In the genomic region with DNA sequence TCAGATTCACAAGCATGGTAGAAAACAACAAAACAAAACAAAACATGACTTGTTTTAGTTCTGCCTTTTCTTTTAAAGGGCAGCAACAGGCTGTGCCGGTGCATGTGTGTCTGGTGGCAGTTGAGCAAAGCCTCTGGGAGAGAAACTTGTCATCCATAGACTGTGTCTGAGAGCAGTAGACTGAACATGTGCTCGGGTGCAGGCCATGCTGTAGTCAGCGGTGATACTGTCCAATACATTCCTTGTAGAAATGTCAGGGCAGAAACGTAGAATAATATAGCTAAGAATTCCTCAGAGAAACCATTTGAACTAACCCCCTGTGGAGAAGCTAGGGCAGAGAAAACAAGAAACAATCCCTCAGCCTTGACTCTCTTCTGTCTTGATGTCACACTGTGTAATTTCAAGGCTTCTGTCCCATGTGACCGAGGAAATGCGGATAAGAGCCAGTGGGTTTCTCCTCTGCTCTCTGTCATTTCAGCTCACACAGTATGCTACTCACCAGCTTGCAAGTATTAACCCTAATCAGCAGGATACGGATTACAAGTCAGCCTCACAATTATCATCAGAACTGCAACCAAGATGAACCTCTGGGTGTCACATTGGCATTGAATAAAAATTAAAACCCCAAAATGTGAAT, we compare ENCODE assay signal across 20 mouse cellular contexts. TPM values are rescaled to one million over a fixed set of nuclear protein-coding genes. Genes with fewer than 3 reads are reported as not detected.
DNase-seq lines count a peak whose midpoint lies in the region; ATAC-seq and TF ChIP-seq lines count a peak whose summit lies in the region.
"Had no signal": no experiment of that assay in that cellular context is flagged by ENCODE, and none has a peak within 500 bp of the region (broad histone marks: within the 10 kb centered on the region; RNA-seq: fewer than 3 reads in every experiment).

No protein-coding gene starts in this region.

- H3K9me3 ChIP-seq in embryonic facial prominence, embryonic 11.5 days (replicated peaks; ENCODE audit: control insufficient read depth, low read length), result no peaks in the 10 kb centered on the region
- no peaks in the 10 kb centered on the region for H3K9me3 ChIP-seq in embryonic facial prominence, embryonic 10.5 days
- H3K9me3 ChIP-seq in midbrain, embryonic 12.5 days, result no peaks in the 10 kb centered on the region
- H3K9me3 ChIP-seq in midbrain, embryonic 16.5 days (replicated peaks; ENCODE audit: control insufficient read depth, low read length, poor library complexity, severe bottlenecking), result no peaks in the 10 kb centered on the region
- H3K9me3 ChIP-seq in midbrain, embryonic 14.5 days (ENCODE audit: control insufficient read depth, low read length), result no peaks in the 10 kb centered on the region
- no peaks in the 10 kb centered on the region for H3K9me3 ChIP-seq in midbrain, postnatal 0 days (ENCODE audit: low read length)
- H3K9me3 ChIP-seq in forebrain, postnatal 0 days (ENCODE audit: low read length), result no peaks in the 10 kb centered on the region
- H3K9me3 ChIP-seq: embryonic facial prominence, embryonic 12.5 days; forebrain, embryonic 13.5 days; forebrain, embryonic 15.5 days had no signal

- H3K4me1 ChIP-seq in embryonic facial prominence, embryonic 11.5 days (ENCODE audit: control insufficient read depth, insufficient read depth, low read length), result no peaks in the 10 kb centered on the region
- peaks cover 9% of the 10 kb centered on the region for H3K4me1 ChIP-seq in embryonic facial prominence, embryonic 10.5 days
- peaks cover 5% of the 10 kb centered on the region; the same call in 1 of the 2 replicates for H3K4me1 ChIP-seq in midbrain, embryonic 12.5 days
- peaks cover 6% of the 10 kb centered on the region; the same call in 1 of the 2 replicates for H3K4me1 ChIP-seq in midbrain, embryonic 16.5 days (ENCODE audit: control insufficient read depth, insufficient read depth, low read length)
- no peaks in the 10 kb centered on the region for H3K4me1 ChIP-seq in midbrain, embryonic 14.5 days (ENCODE audit: control insufficient read depth, insufficient read depth, low read length)
- no peaks in the 10 kb centered on the region for H3K4me1 ChIP-seq in midbrain, postnatal 0 days (ENCODE audit: insufficient read depth, low read length)
- no peaks in the 10 kb centered on the region for H3K4me1 ChIP-seq in forebrain, postnatal 0 days (ENCODE audit: insufficient read depth)
- H3K4me1 ChIP-seq: forebrain, embryonic 13.5 days; forebrain, embryonic 15.5 days had no signal

- 56% methylated on average over 7 of the region's 7 CpGs for WGBS in embryonic facial prominence, embryonic 11.5 days
- WGBS in embryonic facial prominence, embryonic 10.5 days, result 65% methylated on average over 7 of the region's 7 CpGs
- whole genome bisulfite sequencing in midbrain, embryonic 12.5 days, result 58% methylated on average over 7 of the region's 7 CpGs
- 38% methylated on average over 7 of the region's 7 CpGs for WGBS in midbrain, embryonic 16.5 days
- 35% methylated on average over 7 of the region's 7 CpGs for WGBS in midbrain, embryonic 14.5 days
- 30% methylated on average over 7 of the region's 7 CpGs for WGBS in midbrain, postnatal 0 days
- 67% methylated on average over 7 of the region's 7 CpGs for WGBS in forebrain, postnatal 0 days

- no peak overlapping the region for H3K9ac ChIP-seq in embryonic facial prominence, embryonic 11.5 days (replicated peaks; ENCODE audit: low read length)
- H3K9ac ChIP-seq in midbrain, embryonic 12.5 days (replicated peaks), result no peak overlapping the region
- H3K9ac ChIP-seq in midbrain, embryonic 16.5 days (ENCODE audit: low read depth, low read length), result no peak overlapping the region
- no peak overlapping the region for H3K9ac ChIP-seq in midbrain, embryonic 14.5 days (replicated peaks; ENCODE audit: low read length)
- H3K9ac ChIP-seq in midbrain, postnatal 0 days (replicated peaks; ENCODE audit: low read length, poor library complexity, severe bottlenecking), result no peak overlapping the region
- no peak overlapping the region for H3K9ac ChIP-seq in forebrain, postnatal 0 days
- H3K9ac ChIP-seq: embryonic facial prominence, embryonic 12.5 days; forebrain, embryonic 13.5 days; forebrain, embryonic 15.5 days had no signal

- H3K27ac ChIP-seq in embryonic facial prominence, embryonic 11.5 days (replicated peaks; ENCODE audit: low read depth, low read length), result no peak overlapping the region
- no peak overlapping the region for H3K27ac ChIP-seq in embryonic facial prominence, embryonic 10.5 days (replicated peaks)
- no peak overlapping the region for H3K27ac ChIP-seq in midbrain, embryonic 12.5 days (replicated peaks)
- no peak overlapping the region for H3K27ac ChIP-seq in midbrain, embryonic 16.5 days (ENCODE audit: low read length)
- H3K27ac ChIP-seq in midbrain, embryonic 14.5 days (replicated peaks; ENCODE audit: low read depth, low read length), result no peak overlapping the region
- no peak overlapping the region for H3K27ac ChIP-seq in midbrain, postnatal 0 days (ENCODE audit: low read depth, low read length)
- H3K27ac ChIP-seq in forebrain, postnatal 0 days (ENCODE audit: low read depth, low read length), result no peak overlapping the region
- H3K27ac ChIP-seq: embryonic facial prominence, embryonic 12.5 days; forebrain, embryonic 13.5 days; forebrain, embryonic 15.5 days had no signal

- no peak overlapping the region for H3K4me3 ChIP-seq in embryonic facial prominence, embryonic 11.5 days (ENCODE audit: low read depth, low read length)
- H3K4me3 ChIP-seq in embryonic facial prominence, embryonic 10.5 days, result no peak overlapping the region
- H3K4me3 ChIP-seq in midbrain, embryonic 12.5 days, result no peak overlapping the region
- no peak overlapping the region for H3K4me3 ChIP-seq in midbrain, embryonic 16.5 days (ENCODE audit: low read depth, low read length)
- no peak overlapping the region for H3K4me3 ChIP-seq in midbrain, embryonic 14.5 days (replicated peaks; ENCODE audit: low read depth, low read length)
- H3K4me3 ChIP-seq in midbrain, postnatal 0 days (ENCODE audit: low read depth, low read length), result no peak overlapping the region
- H3K4me3 ChIP-seq in forebrain, postnatal 0 days (ENCODE audit: low read depth, low read length), result no peak overlapping the region
- H3K4me3 ChIP-seq: embryonic facial prominence, embryonic 12.5 days; forebrain, embryonic 13.5 days; forebrain, embryonic 15.5 days had no signal

- 0 out of 2 replicates have a peak, but pooled peaks have one; percentile 52 for ATAC-seq in embryonic facial prominence, embryonic 11.5 days (replicated peaks; ENCODE audit: insufficient number of reproducible peaks, low FRiP score, low TSS enrichment, low read depth)
- peak; percentile 69 for ATAC-seq in midbrain, embryonic 12.5 days (ENCODE audit: low FRiP score, low read depth)
- no peak for ATAC-seq in midbrain, embryonic 16.5 days
- no peak for ATAC-seq in midbrain, embryonic 14.5 days (ENCODE audit: low FRiP score, low TSS enrichment)
- ATAC-seq in midbrain, postnatal 0 days (ENCODE audit: low FRiP score), result no peak; the same call in 1 of the 2 replicates
- no peak for ATAC-seq in forebrain, postnatal 0 days
- ATAC-seq: forebrain, embryonic 13.5 days; forebrain, embryonic 15.5 days had no signal

- DNase-seq in embryonic facial prominence, embryonic 11.5 days (ENCODE audit: low spot score), result peak; percentile 20
- no peak for DNase-seq in embryonic facial prominence, embryonic 10.5 days (ENCODE audit: low spot score)
- DNase-seq in midbrain, embryonic 14.5 days, result peak; percentile 30
- no peak for DNase-seq in midbrain, postnatal 0 days (ENCODE audit: low spot score)
- DNase-seq in brain, embryonic 14.5 days (ENCODE audit: low read depth), result peak; percentile 25
- no peak for DNase-seq in forebrain, postnatal 0 days
- DNase-seq: adrenal gland, adult 2 months; adrenal gland, postnatal 10 days; adrenal gland, postnatal 25 days; cerebellum, adult 11-12 months; cerebellum, adult 2 months; cerebellum, adult 9-10 months; cerebellum, postnatal 10 days; cerebellum, postnatal 25 days had no signal

- H3K36me3 ChIP-seq in embryonic facial prominence, embryonic 11.5 days (replicated peaks; ENCODE audit: control insufficient read depth, insufficient read depth, low read depth, low read length), result no peaks in the 10 kb centered on the region
- H3K36me3 ChIP-seq in embryonic facial prominence, embryonic 10.5 days (replicated peaks), result no peaks in the 10 kb centered on the region
- H3K36me3 ChIP-seq in midbrain, embryonic 12.5 days, result no peaks in the 10 kb centered on the region
- H3K36me3 ChIP-seq in midbrain, embryonic 16.5 days (ENCODE audit: control insufficient read depth, insufficient read depth, low read length), result no peaks in the 10 kb centered on the region
- H3K36me3 ChIP-seq in midbrain, embryonic 14.5 days (ENCODE audit: control insufficient read depth, insufficient read depth, low read length), result no peaks in the 10 kb centered on the region
- H3K36me3 ChIP-seq in midbrain, postnatal 0 days (ENCODE audit: insufficient read depth, low read length), result no peaks in the 10 kb centered on the region
- no peaks in the 10 kb centered on the region for H3K36me3 ChIP-seq in forebrain, postnatal 0 days (ENCODE audit: insufficient read depth)
- H3K36me3 ChIP-seq: embryonic facial prominence, embryonic 12.5 days; forebrain, embryonic 15.5 days had no signal

- no peak for TF ChIP-seq CTCF in midbrain, postnatal 0 days (IDR thresholded peaks at IDR 0.05)
- no peak for TF ChIP-seq CTCF in brain, embryonic 14.5 days (IDR thresholded peaks at IDR 0.05; ENCODE audit: borderline replicate concordance, extremely low read depth, insufficient read depth, insufficient read length)
- TF ChIP-seq CTCF in forebrain, postnatal 0 days (IDR thresholded peaks at IDR 0.05; ENCODE audit: low read depth), result no peak

- H3K27me3 ChIP-seq in embryonic facial prominence, embryonic 11.5 days (ENCODE audit: control insufficient read depth, insufficient read depth, low read length), result no peaks in the 10 kb centered on the region
- no peaks in the 10 kb centered on the region for H3K27me3 ChIP-seq in embryonic facial prominence, embryonic 10.5 days (replicated peaks; ENCODE audit: low read depth, poor library complexity, severe bottlenecking)
- H3K27me3 ChIP-seq in midbrain, embryonic 12.5 days, result no peaks in the 10 kb centered on the region
- H3K27me3 ChIP-seq in midbrain, embryonic 16.5 days (ENCODE audit: control insufficient read depth, insufficient read depth, low read depth, low read length), result no peaks in the 10 kb centered on the region
- H3K27me3 ChIP-seq in midbrain, embryonic 14.5 days (ENCODE audit: control insufficient read depth, insufficient read depth, low read length), result no peaks in the 10 kb centered on the region
- H3K27me3 ChIP-seq in midbrain, postnatal 0 days (ENCODE audit: insufficient read depth, low read length), result no peaks in the 10 kb centered on the region
- H3K27me3 ChIP-seq in forebrain, postnatal 0 days (ENCODE audit: insufficient read depth, low read length), result no peaks in the 10 kb centered on the region
- H3K27me3 ChIP-seq: embryonic facial prominence, embryonic 12.5 days; forebrain, embryonic 13.5 days; forebrain, embryonic 15.5 days had no signal

- TF ChIP-seq POLR2A in brain, embryonic 14.5 days (IDR thresholded peaks at IDR 0.05; ENCODE audit: borderline replicate concordance, extremely low read depth, insufficient read depth, insufficient read length, poor library complexity, severe bottlenecking), result no peak

- H3K4me2 ChIP-seq in embryonic facial prominence, embryonic 11.5 days (ENCODE audit: low read depth, low read length), result no peak overlapping the region
- H3K4me2 ChIP-seq in midbrain, embryonic 12.5 days (replicated peaks), result no peak overlapping the region
- no peak overlapping the region for H3K4me2 ChIP-seq in midbrain, embryonic 16.5 days (ENCODE audit: low read length)
- no peak overlapping the region for H3K4me2 ChIP-seq in midbrain, embryonic 14.5 days (ENCODE audit: low read length)
- no peak overlapping the region for H3K4me2 ChIP-seq in midbrain, postnatal 0 days (ENCODE audit: low read depth, low read length, poor library complexity, severe bottlenecking)
- H3K4me2 ChIP-seq in forebrain, postnatal 0 days (ENCODE audit: low read depth), result no peak overlapping the region
- H3K4me2 ChIP-seq: embryonic facial prominence, embryonic 12.5 days; forebrain, embryonic 13.5 days; forebrain, embryonic 15.5 days had no signal

RNA-seq across cellular contexts. Expression of a gene that starts 33.9 kb away (rescaled TPM):
- 4.9 and 11.0 TPM in 2 replicates for polyA plus RNA-seq in embryonic facial prominence, embryonic 11.5 days (2014; fragmentation: Nextera tagmentation; extraction: Ambion mirVana)
- polyA plus RNA-seq in embryonic facial prominence, embryonic 10.5 days (2016; fragmentation: Nextera tagmentation; extraction: Ambion mirVana), result 5.7 and 6.0 TPM in 2 replicates
- polyA plus RNA-seq in midbrain, embryonic 12.5 days (2016; fragmentation: Nextera tagmentation; extraction: Ambion mirVana), result 4.2 and 11.0 TPM in 2 replicates
- polyA plus RNA-seq in midbrain, embryonic 16.5 days (2015; fragmentation: Nextera tagmentation; extraction: Ambion mirVana), result 24.7 and 27.4 TPM in 2 replicates
- polyA plus RNA-seq in midbrain, embryonic 14.5 days (2014; fragmentation: Nextera tagmentation; extraction: Ambion mirVana), result 14.0 and 14.8 TPM in 2 replicates
- total RNA-seq in midbrain, postnatal 0 days (2014; rRNA removed), result 64.7 and 65.8 TPM in 2 replicates
- 15.0 and 19.1 TPM in 2 replicates for polyA plus RNA-seq in midbrain, postnatal 0 days (2015; fragmentation: Nextera tagmentation; extraction: Ambion mirVana)
- 13.5 and 27.7 TPM in 2 replicates for polyA plus RNA-seq in brain, embryonic 14.5 days (2012; rRNA removed)
- total RNA-seq in forebrain, postnatal 0 days (2014; rRNA removed), result 35.0 and 39.7 TPM in 2 replicates
- 14.9 and 25.6 TPM in 2 replicates for polyA plus RNA-seq in forebrain, postnatal 0 days (2015; fragmentation: Nextera tagmentation; extraction: Ambion mirVana)
- total RNA-seq: MEL had no signal

Comparison
In these comparisons a context has a peak if more than half of its experiments do, and no peak if none do; other contexts are left out.
1. ATAC-seq: peak in embryonic facial prominence, embryonic 11.5 days (single experiment) and midbrain, embryonic 12.5 days (single experiment); none in midbrain, embryonic 16.5 days (single experiment), midbrain, embryonic 14.5 days (single experiment), midbrain, postnatal 0 days (single experiment) and forebrain, postnatal 0 days (single experiment).
2. DNase-seq: peak in embryonic facial prominence, embryonic 11.5 days (single experiment), midbrain, embryonic 14.5 days (single experiment) and brain, embryonic 14.5 days (single experiment); none in embryonic facial prominence, embryonic 10.5 days (single experiment), midbrain, postnatal 0 days (single experiment) and forebrain, postnatal 0 days (single experiment).